Mouse (Mus musculus) E14TG2a.4 (cell line): Measurements from ENCODE around the gene Ano8.

Source experiments
- CTCF ChIP-seq: conservative IDR thresholded peaks from 2 replicates; pipeline ENCODE4 v1.5.1; 2014; ENCODE audit warnings: low read length
- POU5F1 ChIP-seq: IDR thresholded peaks from 2 replicates; pipeline ENCODE4 v1.6.1; 2014; ENCODE audit warnings: low read length, borderline replicate concordance

DNA sequence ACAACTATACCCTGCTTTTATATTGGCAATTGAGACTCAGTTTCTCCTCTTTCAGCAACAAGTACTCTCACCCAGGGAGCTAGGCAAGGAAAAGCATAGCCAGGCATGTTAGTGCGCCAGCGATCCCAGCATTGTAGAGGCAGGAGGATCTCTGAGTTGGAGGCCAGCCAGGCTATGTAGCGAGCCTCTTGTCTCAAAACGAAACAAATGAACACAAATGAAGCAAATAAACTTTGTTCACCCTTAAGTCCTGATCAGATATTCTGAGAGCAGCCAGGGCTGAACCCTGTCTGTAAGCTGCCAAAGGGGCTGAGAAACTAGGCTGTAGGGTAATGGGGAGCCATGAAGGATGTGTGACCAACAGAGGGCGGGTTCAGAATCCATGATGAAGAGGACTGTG lies 10.0 kb upstream of the Ano8 start:
- TF ChIP-seq CTCF (no peak), POU5F1 (no peak)
